Mouse (Mus musculus): ENCODE data around the gene Zfp428. TPM values are rescaled to one million over a fixed set of nuclear protein-coding genes. Genes with fewer than 3 reads are reported as not detected.
A peak's percentile ranks its signal among the peaks of the same experiment; 100 is the strongest.

Zfp428 gene
- total RNA-seq (2014; rRNA removed): 1.4 TPM in 2 replicates
- polyA plus RNA-seq (2012; rRNA removed): 2.3 and 3.3 TPM in 2 replicates

- no peak for TF ChIP-seq CTCF (IDR thresholded peaks at IDR 0.05; ENCODE audit: low read depth, low read length)
- peak; percentile 77; the same call in 1 of the 2 replicates for TF ChIP-seq POLR2A (IDR thresholded peaks at IDR 0.05; ENCODE audit: extremely low read depth, insufficient read depth, low read length)
These were observed at the start of gene Zfp428 for GRCm38 (mm10) chr7:24506838-24507725. Gene Zfp428, plus strand, starts transcription at chr7:24507006.

GRCm38 (mm10) chr7:24457726-24458370, 49.0 kb upstream of the Zfp428 start:
- H3K9ac ChIP-seq (ENCODE audit: low read depth, low read length): no peak overlapping the region
- no peak overlapping the region for H3K4me3 ChIP-seq (ENCODE audit: insufficient read depth, low read depth, low read length)
- H3K36me3 ChIP-seq (ENCODE audit: control insufficient read depth, insufficient read depth, low read length): no peaks in the 10 kb centered on the region
- no peak overlapping the region for H3K27ac ChIP-seq (replicated peaks; ENCODE audit: insufficient read depth, low read depth, low read length)
- no peaks in the 10 kb centered on the region for H3K79me2 ChIP-seq (ENCODE audit: control insufficient read depth, insufficient read depth, low read length)
- TF ChIP-seq POLR2A (IDR thresholded peaks at IDR 0.05; ENCODE audit: extremely low read depth, insufficient read depth, low read length) (no peak), CTCF (IDR thresholded peaks at IDR 0.05; ENCODE audit: low read depth, low read length) (no peak)
- no peaks in the 10 kb centered on the region for H3K4me1 ChIP-seq (ENCODE audit: control insufficient read depth, insufficient read depth, low read length)
- no peak for DNase-seq (ENCODE audit: extremely low read depth, low read depth, low spot score)
- no peaks in the 10 kb centered on the region for H3K27me3 ChIP-seq (ENCODE audit: control insufficient read depth, insufficient read depth, low read length)
- 77% methylated on average over 10 of the region's 10 CpGs for WGBS

More at GRCm38 (mm10) chr7:24506838-24507725, at the start of gene Zfp428:
- peak within 1 kb of the TSS; percentile 100 for H3K9ac ChIP-seq (ENCODE audit: low read depth, low read length)
- H3K27me3 ChIP-seq (ENCODE audit: control insufficient read depth, insufficient read depth, low read length): no peaks in the 10 kb centered on the region
- H3K79me2 ChIP-seq (ENCODE audit: control insufficient read depth, insufficient read depth, low read length): no peaks in the 10 kb centered on the region
- under 1% methylated on average over 78 of the region's 84 CpGs for WGBS
- peak within 1 kb of the TSS; percentile 98 for H3K4me3 ChIP-seq (ENCODE audit: insufficient read depth, low read depth, low read length)
- no peaks in the 10 kb centered on the region for H3K36me3 ChIP-seq (ENCODE audit: control insufficient read depth, insufficient read depth, low read length)
- H3K27ac ChIP-seq (replicated peaks; ENCODE audit: insufficient read depth, low read depth, low read length): peak within 1 kb of the TSS; percentile 95
- peaks cover 8% of the 10 kb centered on the region for H3K4me1 ChIP-seq (ENCODE audit: control insufficient read depth, insufficient read depth, low read length)
- peak; percentile 71 for DNase-seq (ENCODE audit: extremely low read depth, low read depth, low spot score)

- Histone ChIP-seq H3K4me3 (ENCODE audit: insufficient read depth, low read depth, low read length) (no peak overlapping the region), H3K79me2 (ENCODE audit: control insufficient read depth, insufficient read depth, low read length) (no peaks in the 10 kb centered on the region), H3K4me1 (ENCODE audit: control insufficient read depth, insufficient read depth, low read length) (no peaks in the 10 kb centered on the region), H3K9ac (ENCODE audit: low read depth, low read length) (no peak overlapping the region), H3K36me3 (ENCODE audit: control insufficient read depth, insufficient read depth, low read length) (no peaks in the 10 kb centered on the region), H3K27ac (replicated peaks; ENCODE audit: insufficient read depth, low read depth, low read length) (no peak overlapping the region), H3K27me3 (ENCODE audit: control insufficient read depth, insufficient read depth, low read length) (no peaks in the 10 kb centered on the region)
- TF ChIP-seq CTCF (IDR thresholded peaks at IDR 0.05; ENCODE audit: low read depth, low read length): no peak
- no peak for TF ChIP-seq POLR2A (IDR thresholded peaks at IDR 0.05; ENCODE audit: extremely low read depth, insufficient read depth, low read length)
- WGBS: 76% methylated on average over 5 of the region's 5 CpGs
- DNase-seq (ENCODE audit: extremely low read depth, low read depth, low spot score): no peak
These were observed 47.4 kb upstream of the Zfp428 start for GRCm38 (mm10) chr7:24459440-24459839.

GRCm38 (mm10) chr7:24459843-24460242, 47.0 kb upstream of the Zfp428 start:
- Histone ChIP-seq H3K27ac (replicated peaks; ENCODE audit: insufficient read depth, low read depth, low read length) (no peak overlapping the region), H3K4me1 (ENCODE audit: control insufficient read depth, insufficient read depth, low read length) (no peaks in the 10 kb centered on the region), H3K79me2 (ENCODE audit: control insufficient read depth, insufficient read depth, low read length) (no peaks in the 10 kb centered on the region), H3K27me3 (ENCODE audit: control insufficient read depth, insufficient read depth, low read length) (no peaks in the 10 kb centered on the region), H3K4me3 (ENCODE audit: insufficient read depth, low read depth, low read length) (no peak overlapping the region), H3K36me3 (ENCODE audit: control insufficient read depth, insufficient read depth, low read length) (no peaks in the 10 kb centered on the region), H3K9ac (ENCODE audit: low read depth, low read length) (no peak overlapping the region)
- WGBS: 32% methylated on average over 3 of the region's 3 CpGs
- no peak for DNase-seq (ENCODE audit: extremely low read depth, low read depth, low spot score)
- TF ChIP-seq POLR2A (IDR thresholded peaks at IDR 0.05; ENCODE audit: extremely low read depth, insufficient read depth, low read length) (no peak), CTCF (IDR thresholded peaks at IDR 0.05; ENCODE audit: low read depth, low read length) (no peak)

GRCm38 (mm10) chr7:24461376-24462051, 45.3 kb upstream of the Zfp428 start:
- H3K27me3 ChIP-seq (ENCODE audit: control insufficient read depth, insufficient read depth, low read length): no peaks in the 10 kb centered on the region
- H3K79me2 ChIP-seq (ENCODE audit: control insufficient read depth, insufficient read depth, low read length): no peaks in the 10 kb centered on the region
- DNase-seq (ENCODE audit: extremely low read depth, low read depth, low spot score): no peak
- no peak overlapping the region for H3K9ac ChIP-seq (ENCODE audit: low read depth, low read length)
- H3K27ac ChIP-seq (replicated peaks; ENCODE audit: insufficient read depth, low read depth, low read length): no peak overlapping the region
- no peaks in the 10 kb centered on the region for H3K36me3 ChIP-seq (ENCODE audit: control insufficient read depth, insufficient read depth, low read length)
- H3K4me3 ChIP-seq (ENCODE audit: insufficient read depth, low read depth, low read length): no peak overlapping the region
- H3K4me1 ChIP-seq (ENCODE audit: control insufficient read depth, insufficient read depth, low read length): no peaks in the 10 kb centered on the region
- 42% methylated on average over 14 of the region's 14 CpGs for WGBS
- TF ChIP-seq POLR2A (IDR thresholded peaks at IDR 0.05; ENCODE audit: extremely low read depth, insufficient read depth, low read length): no peak
- TF ChIP-seq CTCF (IDR thresholded peaks at IDR 0.05; ENCODE audit: low read depth, low read length): no peak
